Mouse (Mus musculus): ENCODE measurements around the gene Cul5. TPM values are rescaled to one million over a fixed set of nuclear protein-coding genes. Genes with fewer than 3 reads are reported as not detected.

The Cul5 gene
- polyA plus RNA-seq, 1 experiment from 2014 or later: 22.4 TPM

DNA sequence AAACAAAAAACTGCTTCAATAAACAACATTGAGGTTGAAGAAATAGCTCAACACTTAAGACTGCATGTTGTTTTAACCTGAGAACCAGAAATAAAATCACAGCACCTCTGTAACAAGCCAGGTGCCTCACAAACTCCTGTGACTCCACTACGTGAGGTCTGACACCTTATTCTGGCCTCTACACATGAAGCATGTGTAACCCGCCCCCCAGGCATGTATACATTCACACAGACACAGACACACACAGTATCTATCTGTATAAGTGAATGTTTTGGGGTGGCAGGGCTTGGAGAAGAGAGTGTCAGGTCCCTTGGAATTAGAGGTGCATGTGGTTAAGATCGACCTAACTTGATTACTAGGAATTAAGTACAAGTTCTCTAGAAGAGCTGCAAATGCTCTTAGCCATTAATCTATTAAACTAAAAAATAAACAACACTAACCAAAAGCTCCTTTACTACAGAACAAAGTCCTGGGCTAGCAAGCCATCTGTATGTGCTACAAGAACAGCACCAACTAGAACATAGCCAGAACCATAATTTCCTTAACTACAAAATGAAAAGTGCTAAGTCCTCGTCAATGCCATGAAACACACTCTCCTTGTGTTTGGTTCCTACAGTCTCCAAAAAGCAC, 72.7 kb downstream of the Cul5 start:
- WGBS: 85% methylated on average over 4 of the region's 4 CpGs
- no peak for ATAC-seq
- no peaks in the 10 kb centered on the region for H3K27me3 ChIP-seq (replicated peaks; ENCODE audit: control insufficient read depth, insufficient read depth, low read length)

DNA sequence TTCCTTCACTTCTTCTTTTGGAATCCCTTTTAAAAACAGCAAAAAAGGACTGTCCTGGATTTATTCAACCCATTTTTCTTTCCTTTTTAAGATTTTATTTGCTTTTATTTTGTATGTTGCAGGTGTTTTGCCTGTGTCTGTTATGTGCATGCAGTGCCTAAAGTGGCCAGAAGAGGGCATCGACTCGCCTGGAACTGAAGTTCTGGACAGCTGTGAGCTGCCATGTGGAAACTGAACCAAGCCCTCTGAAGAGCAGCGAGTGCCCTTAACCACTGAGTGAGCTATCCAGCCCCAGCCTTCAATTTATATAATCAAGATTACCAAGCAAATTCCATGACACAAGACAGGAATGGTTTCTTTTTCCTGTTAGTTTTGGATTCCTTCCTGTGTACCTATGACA, 75.0 kb downstream of the Cul5 start:
- WGBS: 11% methylated on average over 3 of the region's 3 CpGs
- H3K9ac ChIP-seq (ENCODE audit: low read depth, low read length): no peak overlapping the region
- no peak overlapping the region for H3K4me3 ChIP-seq (ENCODE audit: low read length)
- H3K27me3 ChIP-seq (replicated peaks; ENCODE audit: control insufficient read depth, insufficient read depth, low read length): no peaks in the 10 kb centered on the region
- no peak overlapping the region for H3K27ac ChIP-seq (ENCODE audit: low read length)
- no peaks in the 10 kb centered on the region for H3K4me1 ChIP-seq (ENCODE audit: control insufficient read depth, insufficient read depth, low read length)
- peaks cover 8% of the 10 kb centered on the region for H3K36me3 ChIP-seq (ENCODE audit: control insufficient read depth, insufficient read depth, low read length)
- no peak overlapping the region for H3K4me2 ChIP-seq (ENCODE audit: low read depth, low read length)
- ATAC-seq: no peak; the same call in 1 of the 2 replicates
- no peaks in the 10 kb centered on the region for H3K9me3 ChIP-seq (ENCODE audit: control insufficient read depth, low read length)

More for the DNA sequence above, 72.7 kb downstream of the Cul5 start:
- Histone ChIP-seq H3K9me3 (ENCODE audit: control insufficient read depth, low read length) (no peaks in the 10 kb centered on the region), H3K4me1 (ENCODE audit: control insufficient read depth, insufficient read depth, low read length) (no peaks in the 10 kb centered on the region), H3K36me3 (ENCODE audit: control insufficient read depth, insufficient read depth, low read length) (peaks cover 4% of the 10 kb centered on the region), H3K4me3 (ENCODE audit: low read length) (no peak overlapping the region), H3K4me2 (ENCODE audit: low read depth, low read length) (no peak overlapping the region), H3K9ac (ENCODE audit: low read depth, low read length) (no peak overlapping the region), H3K27ac (ENCODE audit: low read length) (no peak overlapping the region)

DNA sequence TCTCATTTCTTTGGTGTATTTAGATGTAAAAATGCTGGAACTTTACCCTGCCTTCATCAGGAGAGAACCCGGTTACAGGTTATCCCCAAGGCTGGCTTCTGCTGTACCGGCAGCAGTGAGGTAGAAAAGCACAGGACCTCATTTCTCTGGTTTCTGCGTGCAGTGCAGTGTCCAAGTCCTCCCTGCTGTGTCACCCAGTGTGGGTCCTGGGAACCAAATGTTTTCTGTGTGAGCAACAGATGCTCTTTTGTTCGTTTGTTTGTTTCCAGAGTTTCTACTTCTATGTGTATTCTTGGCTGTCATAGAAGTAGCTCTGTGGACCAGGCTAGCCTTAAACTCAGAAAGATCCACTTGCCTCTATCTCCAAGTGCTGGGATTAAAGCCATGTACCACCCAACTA, 87.9 kb downstream of the Cul5 start:
- WGBS: 92% methylated on average over 4 of the region's 4 CpGs
- Histone ChIP-seq H3K27me3 (replicated peaks; ENCODE audit: control insufficient read depth, insufficient read depth, low read length) (no peaks in the 10 kb centered on the region), H3K4me2 (ENCODE audit: low read depth, low read length) (no peak overlapping the region), H3K9ac (ENCODE audit: low read depth, low read length) (no peak overlapping the region), H3K4me1 (ENCODE audit: control insufficient read depth, insufficient read depth, low read length) (no peaks in the 10 kb centered on the region), H3K9me3 (ENCODE audit: control insufficient read depth, low read length) (no peaks in the 10 kb centered on the region), H3K36me3 (ENCODE audit: control insufficient read depth, insufficient read depth, low read length) (peaks cover 16% of the 10 kb centered on the region; the same call in 1 of the 2 replicates), H3K27ac (ENCODE audit: low read length) (no peak overlapping the region), H3K4me3 (ENCODE audit: low read length) (no peak overlapping the region)
- no peak for ATAC-seq

DNA sequence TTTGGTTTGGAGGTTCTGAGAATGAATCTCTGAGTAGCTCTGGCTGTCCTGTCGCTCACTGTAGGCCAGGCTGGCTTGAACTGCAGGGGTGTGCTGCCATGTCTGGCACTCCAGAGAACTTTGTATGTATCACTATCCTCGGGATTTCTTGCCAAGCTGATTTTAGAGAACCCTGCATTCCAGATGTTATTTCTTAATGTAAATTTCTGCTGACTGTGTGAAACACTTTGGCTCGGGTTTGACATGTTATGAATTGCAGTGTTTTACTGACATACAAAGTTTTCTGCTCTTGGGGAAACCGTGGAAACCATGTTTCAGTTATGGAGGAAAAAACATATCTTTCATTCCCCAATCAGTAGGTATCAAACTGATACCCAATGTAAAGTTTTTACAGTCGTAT, 94.1 kb downstream of the Cul5 start:
- Histone ChIP-seq H3K4me1 (ENCODE audit: control insufficient read depth, insufficient read depth, low read length) (no peaks in the 10 kb centered on the region), H3K4me2 (ENCODE audit: low read depth, low read length) (no peak overlapping the region), H3K36me3 (ENCODE audit: control insufficient read depth, insufficient read depth, low read length) (peaks cover 10% of the 10 kb centered on the region; the same call in 1 of the 2 replicates), H3K27ac (ENCODE audit: low read length) (no peak overlapping the region), H3K9ac (ENCODE audit: low read depth, low read length) (no peak overlapping the region), H3K4me3 (ENCODE audit: low read length) (no peak overlapping the region), H3K9me3 (ENCODE audit: control insufficient read depth, low read length) (no peaks in the 10 kb centered on the region), H3K27me3 (replicated peaks; ENCODE audit: control insufficient read depth, insufficient read depth, low read length) (no peaks in the 10 kb centered on the region)
- no peak for ATAC-seq
- 64% methylated on average over 5 of the region's 5 CpGs for WGBS

DNA sequence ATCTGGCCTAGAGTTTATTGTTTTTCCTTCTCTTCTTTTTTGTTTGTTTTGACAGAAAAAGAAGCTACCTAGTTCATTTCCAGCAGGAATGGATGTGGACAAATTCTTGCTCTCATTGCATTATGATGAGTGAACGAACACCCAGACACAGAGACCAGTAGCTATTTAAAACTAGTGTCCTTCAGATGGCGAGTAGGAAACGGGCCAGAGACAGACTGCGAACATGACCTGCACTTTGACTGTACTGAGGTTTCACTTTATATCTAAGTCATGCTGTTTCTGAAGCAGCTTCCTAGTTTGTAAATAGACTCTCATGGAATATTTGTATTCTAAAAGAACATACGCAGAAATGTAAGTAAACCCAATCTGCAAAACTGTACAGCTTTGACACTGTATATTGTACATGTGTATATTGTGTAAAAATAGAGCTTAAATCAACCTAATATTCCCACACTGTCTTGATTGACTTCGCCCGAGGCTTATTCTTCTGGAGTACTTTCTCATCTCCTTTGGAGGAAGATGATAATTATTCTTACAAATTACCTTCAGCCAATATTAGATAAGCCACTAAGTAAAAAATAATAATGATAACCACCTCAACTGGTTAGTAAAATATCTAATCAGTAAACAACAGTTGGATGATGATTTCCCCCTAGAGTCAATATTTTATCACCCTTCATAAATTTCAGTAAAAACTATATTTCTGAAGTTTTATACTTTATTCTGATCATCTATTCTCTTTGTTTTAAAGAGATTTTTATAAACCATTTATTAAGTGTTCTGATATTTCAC, 97.1 kb downstream of the Cul5 start:
- Histone ChIP-seq H3K36me3 (ENCODE audit: control insufficient read depth, insufficient read depth, low read length) (peaks cover 10% of the 10 kb centered on the region; the same call in 1 of the 2 replicates), H3K9ac (ENCODE audit: low read depth, low read length) (no peak overlapping the region), H3K4me1 (ENCODE audit: control insufficient read depth, insufficient read depth, low read length) (no peaks in the 10 kb centered on the region), H3K27ac (ENCODE audit: low read length) (no peak overlapping the region), H3K4me3 (ENCODE audit: low read length) (no peak overlapping the region), H3K4me2 (ENCODE audit: low read depth, low read length) (no peak overlapping the region), H3K27me3 (replicated peaks; ENCODE audit: control insufficient read depth, insufficient read depth, low read length) (no peaks in the 10 kb centered on the region), H3K9me3 (ENCODE audit: control insufficient read depth, low read length) (no peaks in the 10 kb centered on the region)
- ATAC-seq: no peak
- 92% methylated on average over 7 of the region's 7 CpGs for WGBS

DNA sequence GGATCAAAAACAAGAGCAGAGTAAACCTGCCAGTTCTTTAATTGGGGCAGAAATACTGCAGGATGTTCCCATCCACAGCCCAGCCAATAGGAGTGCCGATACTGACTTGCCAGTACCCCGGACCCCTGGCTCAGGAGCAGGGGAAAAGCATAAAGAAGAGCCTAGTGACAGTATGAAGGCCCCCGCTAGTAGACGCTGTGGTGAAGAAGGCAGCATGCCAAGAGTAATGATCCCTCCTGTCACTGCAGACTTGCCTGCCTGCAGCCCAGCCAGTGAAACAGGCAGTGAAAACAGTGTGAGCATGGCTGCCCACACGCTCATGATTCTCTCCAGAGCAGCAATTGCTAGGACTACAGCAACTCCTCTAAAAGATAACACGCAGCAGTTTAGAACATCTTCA, 99.2 kb downstream of the Cul5 start:
- ATAC-seq: no peak
- no peaks in the 10 kb centered on the region for H3K4me1 ChIP-seq (ENCODE audit: control insufficient read depth, insufficient read depth, low read length)
- H3K9ac ChIP-seq (ENCODE audit: low read depth, low read length): no peak overlapping the region
- H3K4me2 ChIP-seq (ENCODE audit: low read depth, low read length): no peak overlapping the region
- H3K9me3 ChIP-seq (ENCODE audit: control insufficient read depth, low read length): no peaks in the 10 kb centered on the region
- H3K27ac ChIP-seq (ENCODE audit: low read length): no peak overlapping the region
- H3K4me3 ChIP-seq (ENCODE audit: low read length): no peak overlapping the region
- H3K36me3 ChIP-seq (ENCODE audit: control insufficient read depth, insufficient read depth, low read length): peaks cover 11% of the 10 kb centered on the region; the same call in 1 of the 2 replicates
- H3K27me3 ChIP-seq (replicated peaks; ENCODE audit: control insufficient read depth, insufficient read depth, low read length): no peaks in the 10 kb centered on the region
- WGBS: 80% methylated on average over 6 of the region's 6 CpGs

Other genes with a start within 250 kb of the Cul5 start
- gene Atm, start 133.3 kb downstream of the Cul5 start, polyA plus RNA-seq (2015; fragmentation: Nextera tagmentation; extraction: Ambion mirVana): 8.4 and 9.5 TPM in 2 replicates
- gene Npat, start 133.0 kb downstream of the Cul5 start, polyA plus RNA-seq (2015; fragmentation: Nextera tagmentation; extraction: Ambion mirVana): 10.6 and 11.7 TPM in 2 replicates
- 167 and 174 TPM in 2 replicates for gene Acat1, start 59.6 kb downstream of the Cul5 start, polyA plus RNA-seq (2015; fragmentation: Nextera tagmentation; extraction: Ambion mirVana)
- 0.40 and 0.43 TPM in 2 replicates for gene Rab39, start 36.2 kb upstream of the Cul5 start, polyA plus RNA-seq (2015; fragmentation: Nextera tagmentation; extraction: Ambion mirVana)
- 28.0 and 28.8 TPM in 2 replicates for gene Slc35f2, start 101.5 kb upstream of the Cul5 start, polyA plus RNA-seq (2015; fragmentation: Nextera tagmentation; extraction: Ambion mirVana)
- 0.92 and 1.0 TPM in 2 replicates for gene Sln, start 180.2 kb upstream of the Cul5 start, polyA plus RNA-seq (2015; fragmentation: Nextera tagmentation; extraction: Ambion mirVana)